Mouse (Mus musculus) spleen, adult 2 months (tissue): ENCODE measurements around the gene Olfr275.

ENCODE experiments used
- CTCF ChIP-seq: fragments of 200-500 bp; IDR thresholded peaks from 2 replicates; pipeline ENCODE4 v1.5.1; 2011; ENCODE audit warnings: mild to moderate bottlenecking, inconsistent platforms; ENCODE audit not compliant: insufficient read depth, insufficient read length, insufficient replicate concordance; ENCODE audit errors: extremely low read depth
- POLR2A ChIP-seq: fragments of 200-500 bp; IDR thresholded peaks from 2 replicates; pipeline ENCODE4 v1.6.1; 2011; ENCODE audit warnings: low read depth, low read length, inconsistent platforms

GRCm38 (mm10) chr4:52765612-52766011 lies 48.8 kb upstream of the Olfr275 start:
- TF ChIP-seq CTCF (no peak), POLR2A (no peak)
